Mouse (Mus musculus) adrenal gland, postnatal 10 days (tissue): ENCODE measurements around the gene Map2k4. TPM values are rescaled to one million over a fixed set of nuclear protein-coding genes. Genes with fewer than 3 reads are reported as not detected.

Source experiments
- DNase-seq: peaks from one replicate; pipeline ENCODE4 v3.0.0; 2021; ENCODE audit warnings: mixed read lengths
- long read RNA-seq, 2 experiments: library from polyadenylated mRNA; stranded (forward); transcript quantifications; one replicate each; pipeline ENCODE4 v2.0.0; 2021
- total RNA-seq, 2 experiments: library from RNA; stranded (reverse); gene quantifications; 2 replicates each; pipeline ENCODE4 v1.2.3; 2021

The Map2k4 gene
- 10 to 100 TPM; 42.7 to 46.4 TPM for total RNA-seq
- long read RNA-seq, experiment 1, transcript Map2k4-201 (11 exons, 3,695 nt): major isoform, 8 of 12 reads
- long read RNA-seq, experiment 1, partial matches to known transcripts: 1 of 12 reads
- long read RNA-seq, experiment 1, other reads (novel, unspliced or antisense): 3 of 12 reads
- long read RNA-seq, experiment 2, transcript Map2k4-201 (11 exons, 3,695 nt): major isoform, 13 of 22 reads
- long read RNA-seq, experiment 2, partial matches to known transcripts: 2 of 22 reads
- long read RNA-seq, experiment 2, other reads (novel, unspliced or antisense): 7 of 22 reads

- DNase-seq: peak; percentile 97
Observed at GRCm38 (mm10) chr11:65788154-65788553, at the start of gene Map2k4. Map2k4 (minus strand) TSS chr11:65788297.

GRCm38 (mm10) chr11:65824556-65824955 lies 36.5 kb upstream of the Map2k4 start:
- peak; percentile 43 for DNase-seq

DNA sequence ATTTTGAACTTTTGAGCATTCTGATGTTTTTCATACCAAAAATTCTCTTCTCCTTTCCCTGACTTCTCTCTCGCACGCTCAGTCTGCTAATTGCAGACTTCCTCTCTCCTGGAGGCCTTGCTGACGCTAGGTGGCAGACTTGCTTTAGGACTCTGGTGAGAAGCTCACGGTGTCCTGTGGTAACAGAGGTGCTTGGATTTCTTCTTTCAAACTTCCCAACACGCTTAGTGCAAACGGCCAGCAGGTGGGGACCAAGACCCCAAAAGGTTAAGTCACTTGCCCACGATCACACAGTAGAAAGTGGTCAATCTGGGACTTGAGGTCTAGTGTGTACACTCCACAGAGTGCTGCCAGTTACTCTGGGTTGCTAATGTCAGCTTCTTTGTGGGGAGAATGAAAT lies 32.8 kb upstream of the Map2k4 start:
- peak; percentile 76 for DNase-seq

- DNase-seq: no peak
Observed at GRCm38 (mm10) chr11:65820280-65820679, 32.2 kb upstream of the Map2k4 start.

DNA sequence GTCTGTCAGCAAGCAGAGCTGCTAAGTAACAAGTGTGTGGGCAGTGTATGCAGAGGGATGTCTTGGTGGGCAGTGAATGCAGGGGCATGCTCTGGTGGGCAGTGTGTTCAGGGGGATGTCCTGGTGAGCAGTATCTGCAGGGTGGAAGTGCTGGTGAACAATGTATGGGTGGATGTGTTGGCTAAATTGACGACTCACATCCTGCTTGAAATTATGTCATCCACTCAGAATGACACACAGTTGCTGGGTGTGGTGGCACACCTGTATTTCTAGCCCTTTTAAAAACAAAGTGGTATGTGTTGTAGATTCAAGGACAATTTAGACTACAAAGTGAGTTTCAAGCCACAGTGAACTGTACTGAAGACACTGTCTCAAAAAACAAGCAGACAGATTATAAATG lies 30.1 kb upstream of the Map2k4 start:
- DNase-seq: no peak

- DNase-seq: no peak
Observed at GRCm38 (mm10) chr11:65816237-65816636, 28.1 kb upstream of the Map2k4 start.

DNA sequence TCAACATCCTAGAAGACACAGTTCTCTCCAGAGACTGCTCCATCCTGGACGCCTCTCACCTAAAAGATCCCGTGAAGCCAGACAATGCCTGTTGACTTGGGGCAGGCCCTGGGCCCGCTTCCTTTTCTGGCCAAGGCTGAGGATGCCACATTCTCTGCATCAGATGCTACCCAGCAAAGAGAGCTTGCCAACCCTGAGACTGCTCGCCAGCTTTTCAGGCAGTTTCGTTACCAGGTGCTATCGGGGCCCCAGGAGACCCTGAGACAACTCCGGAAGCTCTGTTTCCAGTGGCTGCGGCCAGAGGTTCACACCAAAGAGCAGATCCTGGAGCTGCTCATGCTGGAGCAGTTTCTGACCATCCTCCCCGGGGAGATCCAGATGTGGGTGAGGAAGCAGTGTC lies 26.3 kb upstream of the Map2k4 start:
- DNase-seq: no peak

DNA sequence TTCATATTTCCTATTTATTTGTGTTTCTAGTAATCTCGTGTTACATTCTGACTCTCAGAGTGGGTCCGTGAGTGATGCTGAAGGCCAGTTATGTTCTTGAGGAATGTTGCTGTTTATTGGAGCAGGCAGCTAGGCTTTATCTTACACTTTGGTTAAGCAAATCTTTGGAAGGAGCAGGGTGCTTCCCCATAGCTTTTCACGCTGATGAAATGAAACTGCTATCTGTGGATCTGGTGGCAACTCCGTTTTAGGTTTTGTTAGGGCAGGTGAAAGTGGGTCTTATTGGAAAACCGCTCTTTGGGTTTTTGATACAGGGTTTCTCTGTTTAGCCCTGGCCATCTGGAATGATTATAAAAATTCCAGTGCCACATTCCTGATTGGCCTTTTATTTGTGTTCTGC lies 24.0 kb upstream of the Map2k4 start:
- DNase-seq: no peak

GRCm38 (mm10) chr11:65807601-65808000 lies 19.5 kb upstream of the Map2k4 start:
- no peak for DNase-seq

DNA sequence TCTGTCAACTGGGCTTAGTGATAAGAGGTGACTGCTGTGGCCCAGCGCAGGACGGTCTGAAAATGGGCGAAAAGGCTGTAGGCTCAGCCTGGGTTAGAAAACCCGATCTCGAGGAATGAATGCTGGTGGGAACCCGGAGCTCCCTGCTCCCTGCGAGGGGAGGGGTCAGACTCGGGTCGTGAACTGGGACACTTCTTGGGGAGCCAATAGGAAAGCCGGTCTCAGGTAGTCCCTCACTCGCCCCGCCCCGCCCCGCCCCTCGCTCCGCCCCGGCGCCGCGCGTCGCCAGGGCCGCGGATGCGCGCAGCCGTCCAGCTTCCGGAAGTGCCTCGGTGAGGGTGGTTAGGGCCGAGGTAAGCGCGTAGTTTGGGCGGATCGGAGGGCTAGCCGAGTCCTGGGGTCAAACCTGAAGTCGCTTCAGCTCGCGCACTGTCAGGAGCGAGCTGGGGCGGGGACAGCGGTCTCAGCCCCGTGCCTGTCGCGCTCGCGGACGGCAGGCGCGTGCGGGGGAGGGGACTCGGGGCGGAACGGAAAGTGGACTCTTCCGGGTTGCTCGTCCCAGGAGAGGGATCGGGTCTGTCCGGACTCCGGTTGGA lies 18.9 kb upstream of the Map2k4 start, which contains the start of gene Zkscan6:
Zkscan6 (plus strand) TSS at position 267 of the 596 bp plus-strand sequence.
- peak; percentile 93 for DNase-seq

- peak; percentile 70 for DNase-seq
Observed at GRCm38 (mm10) chr11:65806321-65806904, 18.3 kb upstream of the Map2k4 start.

- no peak for DNase-seq
Observed at GRCm38 (mm10) chr11:65801899-65802298, 13.8 kb upstream of the Map2k4 start.

GRCm38 (mm10) chr11:65795896-65796295 lies 7.8 kb upstream of the Map2k4 start:
- no peak for DNase-seq

GRCm38 (mm10) chr11:65794428-65795219 lies 6.5 kb upstream of the Map2k4 start:
- DNase-seq: no peak

- no peak for DNase-seq
Observed at GRCm38 (mm10) chr11:65787421-65788151, 511 bp downstream of the Map2k4 start.

GRCm38 (mm10) chr11:65786160-65786559 lies 1.9 kb downstream of the Map2k4 start:
- DNase-seq: no peak

DNA sequence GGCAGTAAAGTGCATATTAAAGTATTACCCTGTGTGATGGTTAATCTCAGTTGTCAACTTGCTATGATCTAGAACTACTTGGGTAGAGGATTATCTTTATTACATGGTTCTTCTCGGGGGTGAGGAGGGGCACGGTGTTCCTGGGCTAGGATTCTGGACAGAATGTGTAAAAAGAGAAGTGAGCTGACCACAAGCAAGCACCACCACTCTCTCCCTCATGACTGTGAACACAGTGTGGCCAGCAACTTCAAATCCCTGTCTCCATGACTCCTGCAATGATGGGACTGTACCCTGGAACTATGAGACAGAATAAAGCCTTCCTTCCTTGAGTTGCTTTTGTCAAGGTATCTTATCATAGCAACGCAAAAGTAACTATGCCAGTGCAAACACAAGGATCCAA lies 6.5 kb downstream of the Map2k4 start:
- DNase-seq: no peak

GRCm38 (mm10) chr11:65779578-65779977 lies 8.5 kb downstream of the Map2k4 start:
- DNase-seq: no peak

DNA sequence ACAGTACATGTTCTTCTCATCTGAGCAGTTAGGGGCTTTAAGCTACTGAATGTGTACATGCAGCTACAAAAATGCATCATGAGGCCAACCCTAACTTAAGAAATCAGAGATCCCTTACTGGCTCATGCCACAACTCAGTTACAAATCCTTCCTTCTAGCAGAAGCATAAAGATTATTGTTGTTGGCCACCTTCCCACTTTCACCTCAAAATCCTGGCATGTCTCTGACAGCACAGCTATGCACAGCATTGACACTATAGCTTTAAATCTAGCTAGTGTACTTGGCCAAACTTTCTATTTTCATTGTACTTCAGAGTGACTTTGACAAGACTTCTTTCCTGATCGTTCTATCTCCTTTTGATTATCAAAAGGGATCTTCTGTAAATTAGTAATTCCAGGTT lies 9.0 kb downstream of the Map2k4 start:
- DNase-seq: no peak

GRCm38 (mm10) chr11:65777810-65778209 lies 10.3 kb downstream of the Map2k4 start:
- DNase-seq: no peak

DNA sequence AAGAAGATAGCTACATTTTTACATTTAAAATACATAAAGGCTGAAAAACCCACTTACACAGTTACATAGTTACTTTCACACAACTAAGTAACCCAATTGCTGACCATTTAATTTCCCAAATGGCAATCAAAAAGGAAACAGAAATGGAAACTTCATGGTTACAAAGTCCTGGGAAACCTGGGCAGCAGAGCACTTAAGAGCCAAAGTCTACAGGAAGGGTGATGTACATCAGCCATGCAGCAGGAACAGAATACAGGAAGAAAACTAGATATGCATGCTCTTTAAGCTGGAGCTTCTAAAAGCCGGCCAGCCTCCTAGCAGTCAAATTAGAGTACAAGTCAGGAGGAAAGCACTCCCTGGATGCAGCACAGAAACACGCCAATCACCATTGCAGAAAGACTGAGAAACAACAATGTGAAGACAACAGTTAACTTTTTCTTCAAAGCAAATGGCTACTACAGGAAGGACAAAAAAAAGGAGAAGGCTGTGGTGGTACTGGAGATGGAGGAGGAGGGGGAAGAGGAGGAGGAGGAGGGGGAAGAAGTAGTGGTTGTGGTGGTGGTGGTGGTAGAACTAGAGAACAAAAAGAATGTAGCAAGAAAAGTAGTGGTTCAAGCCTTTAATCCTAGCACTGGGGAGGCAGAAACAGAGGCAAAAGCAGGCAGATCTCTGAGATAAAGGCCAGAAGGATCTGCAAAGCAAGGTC lies 11.0 kb downstream of the Map2k4 start:
- no peak for DNase-seq
